Mouse (Mus musculus) gastrocnemius, postnatal 36 days (tissue): Measurements from ENCODE around the gene Kpna7. TPM values are rescaled to one million over a fixed set of nuclear protein-coding genes. Genes with fewer than 3 reads are reported as not detected.
"Not testable (repeated sequence)": the region's sequence is repeated elsewhere in the genome, so short reads cannot be mapped to it uniquely, and the experiment has no call there.

Source experiments
- DNase-seq, 2 experiments: peaks; one replicate each; pipeline ENCODE4 v3.0.0; 2022
- intact Hi-C: fragments of 180-260 bp; cut with DNase I; formaldehyde crosslinking; loops from one replicate; pipeline ENCODE4 v1.15.1; 2025
- total RNA-seq, 2 experiments: library from RNA; stranded (reverse); gene quantifications; 2 replicates each; pipeline ENCODE4 v1.2.3; 2021

Gene Kpna7
- total RNA-seq, 2 experiments from 2014 or later, result not detected

- intact Hi-C loops, result no loop called here
- no peak for DNase-seq
These were observed 20.5 kb upstream of the Kpna7 start for GRCm38 (mm10) chr5:145104328-145104727.

- intact Hi-C loops, result no loop called here
- no peak for DNase-seq
These were observed 18.9 kb upstream of the Kpna7 start for GRCm38 (mm10) chr5:145102706-145103105.

- intact Hi-C loops, DNase-seq: not testable (repeated sequence)
These were observed 17.6 kb upstream of the Kpna7 start for GRCm38 (mm10) chr5:145101451-145101850.

GRCm38 (mm10) chr5:145100960-145101359 lies 17.1 kb upstream of the Kpna7 start:
- intact Hi-C loops, result no loop called here
- no peak for DNase-seq

GRCm38 (mm10) chr5:145098340-145098821 lies 14.6 kb upstream of the Kpna7 start:
- no peak for DNase-seq
- intact Hi-C loops, result no loop called here

GRCm38 (mm10) chr5:145096195-145096594 lies 12.4 kb upstream of the Kpna7 start:
- DNase-seq, result no peak
- intact Hi-C loops, result no loop called here

- DNase-seq, result no peak
- intact Hi-C loops, result no loop called here
These were observed 6.0 kb upstream of the Kpna7 start for GRCm38 (mm10) chr5:145089878-145090277.

- intact Hi-C loops, result no loop called here
- DNase-seq, result no peak
These were observed 4.4 kb upstream of the Kpna7 start for GRCm38 (mm10) chr5:145088186-145088585.

- intact Hi-C loops, result no loop called here
- no peak for DNase-seq
These were observed 992 bp upstream of the Kpna7 start for GRCm38 (mm10) chr5:145084822-145085221.

- DNase-seq, intact Hi-C loops: not testable (repeated sequence)
These were observed 629 bp downstream of the Kpna7 start for GRCm38 (mm10) chr5:145083201-145083600.

GRCm38 (mm10) chr5:145081866-145082613 lies 1.8 kb downstream of the Kpna7 start:
- intact Hi-C loops, result no loop called here
- no peak for DNase-seq

GRCm38 (mm10) chr5:145075081-145075480 lies 8.7 kb downstream of the Kpna7 start:
- intact Hi-C loops, result no loop called here
- no peak for DNase-seq

- no peak for DNase-seq
- intact Hi-C loops, result no loop called here
These were observed 12.5 kb downstream of the Kpna7 start for GRCm38 (mm10) chr5:145071342-145071741.

- intact Hi-C loops, result no loop called here
- peak; percentile 17 to 44 for DNase-seq
These were observed 14.1 kb downstream of the Kpna7 start for GRCm38 (mm10) chr5:145069707-145070106.

GRCm38 (mm10) chr5:145068863-145069262 lies 15.0 kb downstream of the Kpna7 start:
- no peak for DNase-seq
- intact Hi-C loops, result no loop called here

- DNase-seq, result no peak
- intact Hi-C loops, result no loop called here
These were observed 19.0 kb downstream of the Kpna7 start for GRCm38 (mm10) chr5:145064765-145065340.

- no peak for DNase-seq
- intact Hi-C loops, result no loop called here
These were observed 24.3 kb downstream of the Kpna7 start for GRCm38 (mm10) chr5:145059524-145059923.

GRCm38 (mm10) chr5:145058722-145059121 lies 25.1 kb downstream of the Kpna7 start:
- intact Hi-C loops, result no loop called here
- DNase-seq, result no peak

GRCm38 (mm10) chr5:145057907-145058306 lies 25.9 kb downstream of the Kpna7 start:
- DNase-seq, result no peak
- intact Hi-C loops, result no loop called here

GRCm38 (mm10) chr5:145054187-145054586 lies 29.6 kb downstream of the Kpna7 start:
- intact Hi-C loops, DNase-seq: not testable (repeated sequence)

GRCm38 (mm10) chr5:145042690-145043089 lies 41.1 kb downstream of the Kpna7 start, which contains the start of gene 1700018F24Rik:
Gene 1700018F24Rik (plus strand): TSS chr5:145042990.
- not testable (repeated sequence) for DNase-seq

GRCm38 (mm10) chr5:145041628-145042027 lies 42.2 kb downstream of the Kpna7 start:
- no peak for DNase-seq
- intact Hi-C loops, result no loop called here

More at GRCm38 (mm10) chr5:145042690-145043089, 41.1 kb downstream of the Kpna7 start, which contains the start of gene 1700018F24Rik:
- intact Hi-C loops, result not testable (repeated sequence)
